Mouse (Mus musculus) CH12.LX (cell line): ENCODE data around the gene Cobll1.

Experiments
- CTCF ChIP-seq, 2 experiments: IDR thresholded peaks in 1 of 2; conservative IDR thresholded peaks in 1 of 2; 2 replicates each; pipeline ENCODE4 v1.5.1; 2011 to 2012; ENCODE audit warnings: low read depth in 2 of 2, low read length in 2 of 2, improper control_type of control experiment in 1 of 2, inconsistent platforms in 1 of 2, mild to moderate bottlenecking in 1 of 2, moderate library complexity in 1 of 2
- E2F4 ChIP-seq: IDR thresholded peaks from 2 replicates; pipeline ENCODE4 v1.6.1; 2011; ENCODE audit warnings: low read depth, low read length, improper control_type of control experiment; ENCODE audit not compliant: insufficient replicate concordance
- ELF1 ChIP-seq: IDR thresholded peaks from 2 replicates; pipeline ENCODE4 v1.6.1; 2014; ENCODE audit warnings: low read depth, mild to moderate bottlenecking, inconsistent platforms, low read length, improper control_type of control experiment
- EP300 ChIP-seq: IDR thresholded peaks from 2 replicates; pipeline ENCODE4 v1.6.1; 2011; ENCODE audit warnings: low read length, improper control_type of control experiment
- JUN ChIP-seq: IDR thresholded peaks from 2 replicates; pipeline ENCODE4 v1.6.1; 2011; ENCODE audit warnings: low read depth, mild to moderate bottlenecking, low read length, improper control_type of control experiment, moderate library complexity; ENCODE audit not compliant: insufficient read depth
- MAFK ChIP-seq: IDR thresholded peaks from 2 replicates; pipeline ENCODE4 v1.6.1; 2011; ENCODE audit warnings: low read length, improper control_type of control experiment; ENCODE audit not compliant: insufficient replicate concordance
- MAZ ChIP-seq: IDR thresholded peaks from 2 replicates; pipeline ENCODE4 v1.6.1; 2012; ENCODE audit warnings: low read depth, mild to moderate bottlenecking, inconsistent platforms, low read length, improper control_type of control experiment, moderate library complexity
- POLR2A ChIP-seq: IDR thresholded peaks from 2 replicates; pipeline ENCODE4 v1.6.1; 2011; ENCODE audit warnings: low read depth, mild to moderate bottlenecking, improper control_type of control experiment, low read length
- SIN3A ChIP-seq: IDR thresholded peaks from 2 replicates; pipeline ENCODE4 v1.6.1; 2012; ENCODE audit warnings: low read length, improper control_type of control experiment, inconsistent platforms
- TBP ChIP-seq: conservative IDR thresholded peaks from 2 replicates; pipeline ENCODE4 v1.6.1; 2011; ENCODE audit warnings: low read depth, low read length, improper control_type of control experiment
- UBTF ChIP-seq: IDR thresholded peaks from 2 replicates; pipeline ENCODE4 v1.6.1; 2012; ENCODE audit warnings: low read depth, mild to moderate bottlenecking, inconsistent platforms, low read length, improper control_type of control experiment, moderate library complexity
- USF1 ChIP-seq: IDR thresholded peaks from 2 replicates; pipeline ENCODE4 v1.6.1; 2014; ENCODE audit warnings: low read depth, mild to moderate bottlenecking, inconsistent platforms, low read length, improper control_type of control experiment

- TF ChIP-seq TBP (no peak), USF1 (no peak), JUN (no peak), E2F4 (no peak), EP300 (no peak), CTCF (conservative IDR thresholded peaks at IDR 0.05 in 1 of 2, IDR thresholded peaks at IDR 0.05 in 1 of 2; ENCODE audit: low read depth in 2 of 2, low read length in 2 of 2) (no peak), UBTF (no peak), POLR2A (no peak), MAFK (no peak), MAZ (no peak), SIN3A (no peak), ELF1 (no peak)
These were observed 11.4 kb upstream of the Cobll1 start for GRCm38 (mm10) chr2:65250589-65251104.
